Mouse (Mus musculus) kidney, adult 9 months (tissue): Measurements from ENCODE around the gene Zbtb22.
A peak's percentile ranks its signal among the peaks of the same experiment; 100 is the strongest.
"Not testable (repeated sequence)": the region's sequence is repeated elsewhere in the genome, so short reads cannot be mapped to it uniquely, and the experiment has no call there.

Experiments used
- DNase-seq: peaks from one replicate; pipeline ENCODE4 v3.0.0; 2022

Zbtb22 gene

DNA sequence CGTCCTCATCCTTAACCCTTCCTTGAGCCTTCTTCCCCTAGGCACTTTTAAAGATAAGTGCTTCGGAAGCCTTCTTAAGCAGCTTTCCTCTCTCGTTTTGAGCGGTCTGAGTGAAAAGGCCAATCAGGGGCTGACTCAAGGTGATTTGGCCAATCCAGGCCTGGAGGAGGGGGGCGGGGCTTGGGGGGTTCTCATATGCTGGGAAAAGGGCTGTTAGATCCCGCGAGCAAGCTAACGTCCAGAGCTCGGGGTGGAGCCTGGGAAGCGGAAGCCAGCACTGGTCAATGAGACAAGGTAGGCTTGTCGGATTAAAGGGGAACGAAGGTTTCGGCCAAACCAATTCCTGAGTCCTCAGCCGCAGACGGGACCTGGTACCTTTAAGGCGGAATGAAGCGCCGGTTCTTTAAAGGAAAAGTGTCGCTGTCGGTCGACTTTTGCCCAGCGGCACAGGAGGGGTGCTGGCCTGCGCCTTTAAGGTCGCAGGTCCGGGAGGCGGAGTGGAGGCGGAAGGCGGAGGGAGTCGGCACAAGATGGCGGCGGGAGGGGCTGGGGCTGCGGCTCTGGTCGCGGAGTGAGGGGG, at the start of gene Zbtb22, which contains the start of gene Tapbp:
Gene Zbtb22, plus strand, starts transcription at position 234 of the 580 bp plus-strand sequence.
Gene Tapbp, plus strand, starts transcription at position 229 of the 580 bp plus-strand sequence.
- DNase-seq, result peak; percentile 99

DNA sequence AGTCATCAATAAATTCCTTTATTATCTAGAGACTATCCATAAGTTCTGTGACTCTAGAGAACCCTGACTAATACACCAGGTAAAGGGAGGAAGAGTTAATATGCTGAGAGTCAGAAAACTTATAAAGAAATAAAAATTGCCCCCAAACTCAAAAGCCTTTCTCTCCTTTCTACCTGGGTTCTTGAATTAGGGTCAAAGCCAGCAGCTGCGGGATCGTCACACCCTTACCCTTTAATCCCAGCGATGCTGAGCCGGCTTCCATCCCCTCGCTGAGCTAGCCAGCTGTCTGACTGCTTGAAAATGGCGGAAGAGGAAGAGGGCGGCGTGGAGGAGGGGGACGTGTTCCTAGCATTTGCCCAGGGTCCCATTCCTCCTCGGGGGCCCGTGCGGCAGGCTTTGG, 42.2 kb upstream of the Zbtb22 start, which contains the start of gene Gm7029:
Gene Gm7029, plus strand, starts transcription at position 301 of the 400 bp plus-strand sequence.
- DNase-seq, result not testable (repeated sequence)

DNA sequence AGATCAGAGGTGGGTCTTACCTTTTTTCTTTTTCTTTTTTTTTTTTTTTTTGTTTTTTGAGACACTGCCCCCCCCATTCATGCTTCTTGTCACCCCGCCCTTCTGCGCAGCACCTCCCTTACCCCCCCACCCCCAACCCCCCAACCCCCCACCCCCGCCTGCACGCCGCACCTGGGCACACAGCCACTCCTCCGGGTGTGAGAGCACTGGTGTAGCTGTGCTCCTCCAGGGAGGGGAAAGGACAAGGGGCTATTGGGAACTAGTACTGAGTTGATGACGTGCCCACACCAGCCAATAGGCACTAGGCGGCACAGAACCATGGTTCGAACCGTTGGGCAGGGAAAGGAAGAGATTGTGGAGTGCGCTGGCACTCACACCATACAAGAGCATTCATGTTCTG, 41.3 kb upstream of the Zbtb22 start:
- no peak for DNase-seq

DNA sequence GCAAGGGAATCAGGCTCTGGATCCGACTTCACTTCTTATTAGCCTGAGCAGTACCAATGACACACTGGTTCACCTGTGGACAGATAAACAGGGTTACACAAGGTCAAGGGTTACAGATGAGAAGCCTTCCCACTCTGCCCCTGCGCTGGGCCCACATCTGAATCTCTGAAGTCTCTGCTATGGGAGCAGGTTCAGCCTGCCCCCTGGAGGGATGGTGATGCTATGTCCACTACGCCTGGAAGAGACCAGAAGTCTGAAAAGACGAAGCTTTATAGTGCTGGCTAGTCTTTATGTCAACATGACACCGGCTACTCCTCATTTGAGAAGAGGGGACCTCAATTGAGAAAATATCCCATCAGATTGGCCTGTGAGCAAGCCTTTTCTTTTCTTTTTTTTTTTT, 39.9 kb upstream of the Zbtb22 start:
- not testable (repeated sequence) for DNase-seq

DNA sequence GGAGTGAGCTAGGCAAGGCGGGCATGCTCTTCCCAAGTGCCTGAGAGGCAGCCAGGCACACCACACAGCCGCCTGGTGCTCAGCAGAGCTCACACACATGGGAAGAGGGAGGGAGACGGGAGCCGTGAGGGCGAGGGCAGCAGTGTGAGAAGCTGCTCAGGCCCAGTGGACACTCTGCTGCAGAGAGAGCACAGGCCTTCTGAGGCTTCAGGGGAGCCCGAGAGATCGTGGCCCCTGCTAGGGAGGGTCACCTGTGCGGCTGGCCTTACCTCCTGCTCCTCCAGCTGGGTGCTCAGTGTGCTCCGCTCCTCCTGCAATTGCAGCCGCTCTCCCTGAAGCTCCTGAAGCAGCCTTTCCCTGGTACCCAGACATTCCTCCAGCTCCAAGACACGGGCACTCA, 31.4 kb upstream of the Zbtb22 start:
- DNase-seq, result not testable (repeated sequence)

DNA sequence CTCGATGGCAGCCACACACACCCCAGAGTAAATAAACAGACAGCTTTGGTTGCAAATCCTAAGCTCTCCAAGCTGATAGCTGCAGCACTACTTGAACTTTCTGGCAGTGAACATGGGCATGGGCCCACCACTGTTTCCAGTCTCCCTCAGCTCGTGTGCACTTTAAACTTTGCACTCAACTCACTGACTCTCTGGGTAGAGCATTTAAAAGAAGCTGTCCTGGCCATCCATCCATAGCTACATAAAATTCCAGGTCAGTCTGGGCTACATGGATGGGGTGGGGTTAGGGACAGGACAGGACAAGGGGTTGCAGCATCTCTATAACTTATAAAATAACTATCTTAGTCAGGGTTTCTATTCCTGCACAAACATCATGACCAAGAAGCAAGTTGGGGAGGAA, 27.9 kb upstream of the Zbtb22 start:
- peak; percentile 62 for DNase-seq

DNA sequence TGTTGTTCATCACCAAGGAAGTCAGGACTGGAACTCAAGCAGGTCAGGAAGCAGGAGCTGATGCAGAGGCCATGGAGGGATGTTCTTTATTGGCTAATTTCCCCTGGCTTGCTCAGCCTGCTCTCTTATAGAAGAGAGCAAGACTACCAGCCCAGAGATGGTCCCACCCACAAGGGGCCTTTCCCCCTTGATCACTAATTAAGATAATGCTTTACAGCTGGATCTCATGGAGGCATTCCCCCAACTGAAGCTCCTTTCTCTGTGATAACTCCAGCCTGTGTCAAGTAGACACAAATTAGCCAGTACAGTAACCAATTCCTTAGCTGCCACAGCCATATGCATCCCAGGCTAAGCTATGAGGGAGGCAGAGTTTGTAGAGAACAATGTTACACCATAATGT, 27.5 kb upstream of the Zbtb22 start:
- not testable (repeated sequence) for DNase-seq

DNA sequence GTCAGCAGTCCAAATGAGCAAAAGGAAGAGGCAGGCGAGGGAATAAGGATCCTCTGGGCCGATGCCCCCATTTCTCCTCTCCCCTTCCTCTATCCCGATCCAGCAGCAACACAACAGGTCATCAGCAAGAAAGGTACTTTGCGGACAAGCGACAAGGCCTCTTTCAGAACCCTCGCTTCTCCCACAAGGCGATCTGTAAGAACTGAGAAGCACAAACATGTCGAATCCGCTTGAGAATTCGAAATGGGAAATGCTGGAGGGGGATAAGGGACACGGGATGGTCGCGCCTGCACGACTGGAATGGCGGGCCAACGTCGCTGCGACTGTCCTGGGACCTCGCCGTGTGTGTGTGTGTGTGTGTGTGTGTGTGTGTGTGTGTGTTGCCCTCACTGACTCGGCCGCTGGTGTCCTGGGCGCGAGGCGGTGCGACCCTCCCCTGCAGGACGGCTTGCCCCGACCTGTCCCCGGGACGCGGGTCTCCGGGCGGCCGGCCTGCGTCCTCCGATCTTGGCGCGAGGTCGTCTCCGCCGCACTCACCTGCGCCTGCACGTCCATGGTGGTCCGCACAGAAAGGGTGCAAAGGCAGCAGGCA, 25.7 kb upstream of the Zbtb22 start:
- not testable (repeated sequence) for DNase-seq

DNA sequence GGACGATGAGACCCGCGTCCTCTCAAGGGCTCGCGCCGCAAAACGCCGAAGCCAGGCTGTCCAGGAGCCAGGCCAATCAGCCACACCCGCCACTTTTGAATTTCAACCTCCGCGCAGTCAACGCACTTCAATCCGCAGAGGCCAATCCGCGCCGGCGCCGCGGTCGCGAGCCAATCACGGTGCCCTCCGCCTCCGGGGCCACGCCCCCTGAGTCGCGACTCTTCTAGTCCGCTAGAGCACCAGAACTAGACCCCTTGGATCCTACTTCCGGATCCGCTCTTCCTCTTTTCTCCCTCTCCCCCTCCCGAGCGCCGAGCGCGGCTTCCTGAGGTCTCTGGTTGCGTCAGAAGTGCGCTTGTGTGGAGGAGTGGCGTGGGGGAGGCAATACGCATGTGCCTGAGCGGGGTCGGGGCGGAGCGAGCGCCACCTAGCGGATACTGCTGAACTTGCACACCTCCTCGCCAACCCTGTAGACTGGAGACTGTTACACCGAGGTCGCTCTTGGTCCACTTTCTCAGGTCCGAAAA, 25.1 kb upstream of the Zbtb22 start, which contains the start of gene Kifc1:
Gene Kifc1, minus strand, starts transcription at position 129 of the 527 bp plus-strand sequence.
- DNase-seq, result peak; percentile 100

DNA sequence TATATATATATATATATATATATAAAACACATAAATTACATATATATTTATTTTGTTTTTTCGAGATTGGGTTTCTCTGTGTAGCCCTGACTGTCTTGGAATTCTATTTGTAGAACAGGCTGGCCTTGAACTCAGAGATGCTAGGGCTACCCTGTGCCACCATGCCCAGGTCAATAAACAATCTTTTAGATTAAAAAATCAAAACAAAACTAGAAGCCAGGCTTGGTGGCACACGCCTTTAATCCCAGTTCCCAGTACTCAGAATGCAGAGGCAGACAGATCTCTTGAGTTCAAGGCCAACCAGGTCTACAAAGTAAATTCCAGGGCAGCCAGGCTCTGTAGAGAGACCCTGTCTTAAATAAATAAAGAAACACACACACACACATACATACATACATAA, 24.3 kb upstream of the Zbtb22 start:
- DNase-seq, result peak; percentile 23

DNA sequence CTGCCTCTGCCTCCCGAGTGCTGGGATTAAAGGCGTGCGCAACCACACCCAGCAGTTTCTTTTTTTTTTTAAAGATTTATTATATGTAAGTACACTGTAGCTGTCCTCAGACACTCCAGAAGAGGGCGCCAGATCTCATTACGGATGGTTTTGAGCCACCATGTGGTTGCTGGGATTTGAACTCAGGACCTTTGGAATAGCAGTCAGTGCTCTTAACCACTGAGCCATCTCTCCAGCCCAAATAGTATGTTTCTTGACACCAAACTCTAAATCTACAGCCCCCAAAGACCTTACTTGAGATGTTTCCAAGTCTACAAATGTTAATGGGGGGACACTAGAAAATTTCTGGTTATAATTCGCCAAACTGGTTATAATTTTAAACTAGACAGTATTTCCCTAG, 23.8 kb upstream of the Zbtb22 start:
- peak; percentile 34 for DNase-seq

DNA sequence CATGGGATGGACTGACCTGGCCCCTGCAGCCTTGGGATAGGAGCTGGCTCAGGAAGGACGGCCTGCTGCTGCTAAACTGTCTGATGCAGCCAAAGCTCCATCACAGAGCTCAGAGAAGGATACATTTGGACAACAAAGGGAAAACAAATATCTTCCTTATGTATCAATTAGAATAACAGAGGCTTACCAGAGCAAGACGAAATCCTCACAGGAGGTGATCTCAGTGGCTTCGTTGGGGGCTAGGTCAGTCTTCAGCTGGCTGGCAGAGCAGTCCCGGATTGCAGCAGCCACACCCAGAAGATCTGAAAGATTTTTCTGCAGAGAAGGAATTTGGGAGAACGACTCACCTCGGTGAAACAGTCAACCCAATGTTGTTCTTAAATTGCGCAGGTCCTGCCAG, 23.3 kb upstream of the Zbtb22 start:
- no peak for DNase-seq

DNA sequence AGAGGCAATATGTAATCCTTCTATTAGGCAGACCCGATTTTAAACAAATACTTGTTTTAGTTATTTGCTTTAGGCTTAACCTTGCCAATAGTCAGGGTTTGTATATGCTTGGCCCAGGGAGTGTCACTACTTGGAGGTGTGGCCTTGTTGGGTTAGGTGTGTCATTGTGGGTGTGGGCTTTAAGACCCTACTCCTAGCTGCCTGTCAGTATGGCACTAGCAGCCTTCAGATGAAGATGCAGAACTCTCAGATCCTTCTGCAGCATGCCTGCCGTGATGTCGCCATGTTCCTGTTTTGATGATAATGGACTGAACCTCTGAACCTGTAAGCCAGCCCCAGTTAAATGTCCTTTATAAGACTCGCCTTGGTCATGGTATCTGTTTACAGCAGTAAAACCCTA, 22.7 kb upstream of the Zbtb22 start:
- not testable (repeated sequence) for DNase-seq

DNA sequence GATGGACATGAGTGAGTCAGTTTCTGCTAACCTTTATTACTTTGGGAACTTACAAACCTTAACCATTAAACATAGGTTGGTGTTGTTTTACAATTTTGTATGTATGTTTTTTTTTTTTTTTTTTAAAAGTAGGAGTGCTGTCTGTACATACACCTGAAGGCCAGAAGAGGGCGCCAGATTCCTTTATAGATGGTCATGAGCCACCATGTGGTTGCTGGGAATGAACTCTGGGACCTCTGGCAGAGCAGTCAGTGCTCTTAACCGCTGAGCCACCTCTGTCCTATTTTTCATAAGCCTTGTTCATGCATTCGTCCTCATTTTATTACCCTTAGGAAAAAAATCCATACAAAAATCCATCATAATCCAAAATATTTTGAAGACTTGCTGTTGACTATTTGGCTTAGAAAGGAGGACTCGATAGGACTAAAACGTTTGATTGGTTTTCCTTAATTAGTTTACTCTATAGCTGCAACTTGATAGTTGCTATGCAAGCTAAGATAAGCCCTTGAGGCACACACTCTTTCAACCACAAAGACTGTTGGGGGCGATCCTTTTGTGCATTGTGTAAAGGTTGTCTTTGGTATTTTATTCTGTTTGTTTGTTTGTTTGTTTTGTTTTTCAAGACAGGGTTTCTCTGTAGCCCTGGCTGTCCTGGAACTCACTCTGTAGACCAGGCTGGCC, 18.4 kb upstream of the Zbtb22 start:
- peak; percentile 47 for DNase-seq

DNA sequence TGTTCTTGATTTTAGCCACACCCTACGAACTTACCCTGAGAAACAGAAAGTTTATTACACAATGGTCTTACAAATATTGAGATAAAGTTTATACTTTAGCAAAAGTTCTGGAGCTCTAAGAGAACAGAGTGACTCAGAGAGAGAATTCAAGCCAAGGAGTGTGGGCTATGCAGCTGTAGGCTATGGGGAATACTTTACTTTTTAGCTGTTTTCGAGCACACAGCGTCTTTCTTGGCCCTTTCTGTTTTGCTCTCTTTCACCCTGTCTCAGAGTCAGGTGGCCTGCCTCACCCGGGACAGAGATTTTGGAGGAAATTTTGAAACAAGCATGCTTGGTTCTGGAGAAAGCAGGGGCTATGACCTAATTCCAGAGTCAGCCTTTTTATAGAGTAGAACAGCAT, 17.5 kb upstream of the Zbtb22 start:
- not testable (repeated sequence) for DNase-seq

DNA sequence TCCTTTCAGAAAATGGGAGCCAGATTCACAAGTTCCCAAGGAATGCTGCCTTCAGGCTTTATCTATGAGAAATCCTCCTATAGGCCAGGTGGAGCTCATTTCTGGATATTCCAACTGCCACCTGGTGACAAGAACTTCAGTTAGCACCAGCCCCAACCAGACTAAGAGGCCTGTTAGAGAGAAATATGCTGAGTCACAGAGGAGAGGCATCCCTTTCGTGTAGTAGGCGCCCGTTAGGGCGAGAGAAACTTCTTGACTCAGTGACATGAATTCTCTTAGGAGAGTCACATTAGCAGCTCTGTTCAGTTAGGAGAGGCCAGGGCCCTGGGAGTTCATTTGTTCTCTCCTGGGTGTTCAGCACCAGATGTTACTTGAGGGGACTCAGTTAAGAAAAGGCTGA, 16.1 kb upstream of the Zbtb22 start:
- DNase-seq, result no peak

DNA sequence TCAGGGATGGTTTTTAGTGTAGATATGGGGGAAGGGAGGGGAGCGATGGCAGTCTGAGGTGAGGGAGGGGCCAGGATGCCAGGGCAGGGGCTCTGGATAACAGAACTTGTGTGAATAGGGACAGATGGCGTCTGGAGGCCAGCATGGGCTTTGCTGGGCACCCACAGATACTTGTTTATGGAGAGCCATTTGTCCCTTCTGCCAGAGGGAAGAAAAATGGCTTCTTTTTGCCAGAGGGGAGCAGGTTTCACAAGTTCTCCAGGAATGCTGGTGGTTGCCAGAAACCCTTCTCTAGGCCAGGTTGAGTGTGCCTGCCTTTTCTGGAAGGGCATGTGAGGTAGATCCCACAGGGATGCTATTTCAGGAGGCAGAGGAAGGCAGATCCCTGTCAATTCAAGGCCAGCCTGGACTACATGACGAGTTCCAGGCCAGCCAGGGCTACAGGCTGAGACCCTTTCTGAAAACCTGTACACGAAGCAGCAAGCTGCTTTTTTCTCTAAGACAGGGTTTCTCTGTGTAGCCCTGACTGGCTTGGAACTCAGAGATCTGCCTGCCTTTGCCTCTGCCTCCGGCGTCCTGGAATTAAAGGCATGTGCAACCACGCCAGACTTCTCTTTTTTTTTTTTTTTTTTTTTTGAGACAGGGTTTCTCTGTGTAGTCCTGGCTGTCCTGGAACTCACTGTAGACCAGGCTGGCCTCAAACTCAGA, 15.3 kb upstream of the Zbtb22 start:
- DNase-seq, result no peak

DNA sequence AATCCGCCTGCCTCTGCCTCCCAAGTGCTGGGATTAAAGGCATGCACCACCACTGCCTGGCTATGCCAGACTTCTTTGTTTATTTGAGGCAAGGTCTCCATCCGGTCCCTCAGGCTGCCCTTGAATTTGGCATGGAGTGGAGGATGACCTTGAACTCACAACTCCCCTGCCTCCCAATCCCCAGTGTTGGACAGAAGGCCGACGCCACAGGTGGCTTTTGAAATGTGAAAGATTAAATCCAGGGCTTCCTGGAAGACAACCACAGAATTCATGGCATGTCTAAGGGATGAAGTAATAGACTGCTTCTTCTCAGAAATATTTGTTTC, 14.8 kb upstream of the Zbtb22 start:
- no peak for DNase-seq

DNA sequence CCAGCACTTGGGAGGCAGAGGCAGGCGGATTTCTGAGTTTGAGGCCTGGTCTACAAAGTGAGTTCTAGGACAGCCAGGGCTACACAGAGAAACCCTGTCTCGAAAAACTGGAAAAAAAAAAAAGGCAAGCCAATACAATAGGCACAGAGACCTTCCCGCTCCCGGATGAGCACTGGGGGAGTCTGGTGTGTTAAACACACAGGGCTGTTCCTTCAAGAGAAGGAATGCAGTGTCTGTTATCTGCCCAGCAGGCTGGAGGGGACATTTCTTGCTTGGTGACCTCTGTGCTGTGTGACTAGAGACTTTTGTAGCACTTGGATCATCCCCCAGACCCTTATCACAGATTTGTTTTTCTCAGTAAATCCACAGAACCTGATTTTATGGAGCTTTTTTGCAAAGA, 14.1 kb upstream of the Zbtb22 start:
- no peak for DNase-seq

DNA sequence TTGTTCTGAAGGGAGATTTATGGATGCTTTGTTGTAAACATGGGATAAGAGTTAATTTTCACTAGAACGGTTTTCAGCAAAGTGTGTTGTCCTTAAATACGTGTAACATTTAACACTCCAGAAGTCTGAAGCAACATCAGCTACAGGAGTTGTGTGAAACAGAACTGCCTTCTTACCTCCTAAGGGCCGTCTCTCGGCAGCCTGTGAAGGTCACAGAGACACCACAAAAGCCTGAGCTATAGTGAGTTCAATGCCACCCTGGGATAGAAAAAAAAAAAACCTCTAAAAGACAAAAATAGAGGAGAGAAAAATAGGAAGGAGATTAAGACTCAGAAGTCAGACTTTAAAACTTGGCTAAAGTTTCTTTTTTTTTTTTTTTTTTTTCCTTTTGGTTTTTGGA, 13.6 kb upstream of the Zbtb22 start:
- no peak for DNase-seq

DNA sequence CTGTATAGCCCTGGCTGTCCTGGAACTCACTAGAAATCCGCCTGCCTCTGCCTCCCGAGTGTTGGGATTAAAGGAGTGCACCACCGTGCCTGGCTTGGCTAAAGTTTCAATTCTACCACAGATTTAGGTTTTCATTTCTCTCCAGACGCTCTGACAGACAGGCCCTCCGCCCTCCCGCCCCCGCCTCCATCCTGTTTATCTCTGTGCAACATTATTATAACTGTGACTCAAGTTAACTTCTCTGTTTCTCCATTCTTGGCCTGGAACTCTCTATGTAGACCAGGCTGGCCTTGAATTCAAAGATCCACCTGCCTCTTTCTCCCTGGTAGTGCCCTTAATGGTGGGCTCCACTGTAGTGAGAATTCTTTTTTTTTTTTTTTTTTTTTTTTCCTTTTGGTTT, 13.2 kb upstream of the Zbtb22 start:
- no peak for DNase-seq

DNA sequence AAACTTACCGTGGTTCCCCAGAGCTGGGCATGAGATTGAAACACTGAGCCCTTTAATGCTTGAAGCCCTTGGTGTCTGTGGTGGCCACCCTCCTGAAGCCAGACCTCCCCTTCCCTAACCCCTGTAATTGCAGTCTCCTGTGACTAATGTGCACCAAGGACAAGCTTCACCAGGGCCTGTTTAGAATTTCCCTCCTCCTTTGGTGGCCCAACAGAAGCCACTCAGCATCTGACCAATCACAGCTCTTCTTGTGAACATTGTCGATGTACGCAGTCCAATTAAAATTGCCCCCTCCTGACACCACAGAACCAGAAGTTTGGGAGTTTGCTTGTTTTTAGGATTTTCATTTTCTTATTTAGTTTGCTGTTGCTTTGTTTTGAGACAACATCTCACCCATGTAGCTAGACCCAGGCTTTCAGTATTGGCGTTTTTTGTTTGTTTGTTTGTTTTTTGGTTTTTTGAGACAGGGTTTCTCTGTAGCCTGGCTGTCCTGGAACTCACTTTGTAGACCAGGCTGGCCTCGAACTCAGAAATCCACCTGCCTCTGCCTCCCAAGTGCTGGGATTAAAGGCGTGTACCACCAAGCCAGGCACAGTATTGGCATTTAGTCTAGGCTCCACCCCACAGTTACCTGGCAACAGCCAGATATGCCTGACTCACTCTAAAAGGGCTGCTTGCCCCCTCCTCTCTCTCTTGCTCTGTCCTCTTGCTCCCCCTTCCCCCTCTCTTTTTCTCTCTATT, 11.6 kb upstream of the Zbtb22 start:
- not testable (repeated sequence) for DNase-seq

DNA sequence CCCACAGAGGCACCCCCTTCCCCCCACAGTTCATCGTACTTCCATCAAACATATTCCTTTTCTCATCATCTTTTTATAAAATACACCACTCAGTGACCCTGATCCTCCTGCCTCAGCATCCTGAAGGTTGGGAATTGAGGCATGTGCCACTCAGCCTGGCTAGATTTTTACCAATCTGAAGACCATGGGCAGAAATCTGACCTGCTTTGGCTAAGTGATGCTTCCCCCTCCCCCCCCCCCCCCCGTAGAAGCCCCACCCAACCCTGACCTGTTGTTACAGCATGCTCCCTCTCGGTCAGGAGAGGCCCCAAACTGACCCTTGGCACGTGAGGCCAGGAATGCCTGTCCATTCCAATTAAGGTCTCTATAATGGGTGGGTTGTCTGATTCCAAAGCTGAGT, 10.9 kb upstream of the Zbtb22 start, which contains the start of gene Platr17:
Gene Platr17, plus strand, starts transcription at position 301 of the 400 bp plus-strand sequence.
- DNase-seq, result not testable (repeated sequence)
